Mouse (Mus musculus) right cerebral cortex, adult 18-20 months (tissue): Measurements from ENCODE around the gene Yars2.
A peak's percentile ranks its signal among the peaks of the same experiment; 100 is the strongest.
"Not testable (repeated sequence)": the region's sequence is repeated elsewhere in the genome, so short reads cannot be mapped to it uniquely, and the experiment has no call there.

ENCODE experiments used
- DNase-seq: peaks from one replicate; pipeline ENCODE4 v3.0.0; 2022; ENCODE audit warnings: mixed read lengths

Yars2 gene

DNA sequence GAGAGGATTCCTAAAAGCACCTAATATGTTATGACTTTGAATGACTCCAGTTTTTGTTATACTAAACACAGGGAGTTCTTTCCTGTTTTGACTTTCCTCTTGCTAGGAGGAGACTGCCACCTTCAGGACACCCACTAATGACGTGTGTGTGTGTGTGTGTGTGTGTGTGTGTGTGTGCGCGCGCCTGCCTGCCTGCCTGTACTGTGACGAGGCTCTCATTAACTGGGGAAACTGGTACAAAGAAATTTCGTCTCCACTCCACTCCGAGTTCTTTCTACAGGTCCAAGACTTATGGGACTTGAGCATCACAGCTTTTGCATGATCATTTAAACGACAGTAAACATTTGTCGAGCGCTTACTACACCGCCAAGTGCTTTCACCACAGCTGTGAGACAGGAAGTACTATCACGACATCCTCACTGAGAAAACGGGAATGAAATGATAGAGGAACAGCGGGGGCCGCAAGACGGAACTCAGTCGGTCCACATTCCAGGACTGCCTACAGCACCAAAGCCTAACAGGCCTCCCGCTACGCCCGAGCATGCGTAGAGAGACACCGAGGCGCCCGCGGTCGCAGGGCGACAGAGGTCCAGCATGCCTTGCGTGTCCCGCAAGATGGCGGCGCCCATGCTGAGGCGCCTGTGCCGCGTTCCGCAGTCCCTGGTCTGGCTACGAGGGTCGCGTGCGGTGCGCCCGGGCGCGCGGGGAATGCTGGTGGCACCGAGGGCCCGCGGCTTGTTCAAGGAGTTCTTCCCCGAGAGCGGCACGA lies at the start of gene Yars2:
TSS of gene Yars2 (plus strand) at position 597 of the 769 bp plus-strand sequence.
- peak; percentile 95 for DNase-seq

DNA sequence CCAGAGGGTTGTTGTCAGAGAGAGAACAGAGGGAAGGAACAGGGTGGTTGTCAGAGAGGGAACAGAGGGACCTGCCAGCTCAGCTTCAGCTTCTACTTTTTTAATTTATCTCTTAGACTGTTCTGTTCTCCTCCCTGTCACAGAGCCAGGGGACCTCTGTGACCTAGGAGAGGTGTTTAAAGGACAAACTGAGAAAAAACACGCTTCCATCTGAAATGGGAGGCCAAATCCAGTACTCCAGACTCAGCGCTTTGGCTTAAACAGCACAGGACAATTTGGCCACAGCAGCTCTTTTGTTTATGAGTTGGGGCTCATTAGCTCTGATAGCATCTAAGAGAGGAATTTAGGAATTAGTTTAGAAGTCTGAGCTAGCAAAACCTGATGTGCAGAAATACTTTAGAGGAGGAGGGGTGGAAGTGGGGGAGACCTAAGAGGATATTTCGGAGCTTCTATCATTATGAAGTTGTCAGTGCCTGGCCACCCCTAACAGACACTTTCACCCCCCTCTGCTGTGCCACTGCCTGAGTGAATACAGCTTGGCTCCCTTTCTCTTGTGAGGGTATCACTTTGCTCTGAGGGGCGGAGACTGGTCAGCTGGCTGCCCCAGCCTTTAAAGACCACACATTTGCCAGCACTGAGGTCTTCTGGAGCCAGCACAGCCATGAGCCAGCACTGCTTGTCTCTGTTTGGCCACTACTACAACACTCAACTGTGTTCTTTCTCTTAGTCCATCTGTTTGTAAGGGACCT lies 49.3 kb upstream of the Yars2 start:
- DNase-seq: no peak

DNA sequence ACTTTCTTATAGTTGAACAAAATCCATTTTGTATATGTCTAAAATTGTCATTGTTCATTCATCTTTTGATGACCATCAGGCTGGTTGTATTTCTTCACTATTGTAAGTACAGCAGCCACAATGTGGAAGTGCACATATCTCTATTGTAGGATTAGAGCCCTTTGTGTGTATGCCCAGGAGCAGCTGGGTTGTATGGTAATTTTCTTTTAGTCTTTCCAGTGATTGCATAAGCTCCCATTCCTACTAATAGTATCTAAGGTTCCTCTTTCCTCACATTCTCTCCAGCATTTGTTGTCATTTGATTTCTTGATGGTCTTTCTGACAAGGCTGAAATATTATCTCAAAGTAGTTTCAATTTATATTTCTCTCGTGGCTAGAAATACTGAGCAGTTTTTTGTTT lies 47.5 kb upstream of the Yars2 start:
- DNase-seq: no peak

DNA sequence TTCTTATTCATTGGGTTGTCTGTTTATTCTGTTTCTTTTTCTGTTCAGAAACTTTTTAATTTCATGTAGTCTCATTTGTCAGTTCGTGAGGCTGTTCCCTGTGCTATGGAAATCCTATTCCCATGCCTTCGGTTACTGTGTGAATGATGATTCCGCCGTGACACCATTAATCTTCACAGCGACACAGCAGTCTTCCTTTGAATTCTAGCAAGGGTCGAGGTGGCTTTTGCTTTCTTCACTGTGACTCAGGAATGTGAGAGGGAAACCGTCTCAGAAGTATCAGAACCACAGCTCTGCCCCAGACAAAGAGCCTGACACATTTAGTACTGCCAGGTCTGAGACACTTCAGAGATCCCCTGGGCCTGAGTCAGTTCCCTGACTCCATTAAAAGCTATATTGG lies 46.9 kb upstream of the Yars2 start:
- no peak for DNase-seq

DNA sequence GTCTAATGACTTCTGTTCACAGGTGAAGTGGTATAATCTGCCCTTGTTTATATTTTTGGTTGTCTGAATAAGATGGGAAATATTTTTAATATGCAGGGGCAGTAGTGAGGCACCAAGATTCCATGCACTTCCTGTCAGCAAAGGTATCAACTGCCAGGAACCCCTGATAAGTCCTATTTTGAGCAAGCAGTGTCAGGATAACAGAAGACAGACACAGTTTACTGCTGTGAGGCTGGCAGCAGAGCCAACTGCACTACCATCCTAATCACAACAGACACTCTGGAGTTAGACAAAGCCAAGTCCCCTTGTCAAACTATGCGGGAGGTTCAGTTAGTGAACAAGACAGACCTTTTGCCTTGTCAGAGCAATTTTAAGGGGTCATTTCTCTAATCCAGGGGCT lies 46.1 kb upstream of the Yars2 start:
- DNase-seq: no peak

DNA sequence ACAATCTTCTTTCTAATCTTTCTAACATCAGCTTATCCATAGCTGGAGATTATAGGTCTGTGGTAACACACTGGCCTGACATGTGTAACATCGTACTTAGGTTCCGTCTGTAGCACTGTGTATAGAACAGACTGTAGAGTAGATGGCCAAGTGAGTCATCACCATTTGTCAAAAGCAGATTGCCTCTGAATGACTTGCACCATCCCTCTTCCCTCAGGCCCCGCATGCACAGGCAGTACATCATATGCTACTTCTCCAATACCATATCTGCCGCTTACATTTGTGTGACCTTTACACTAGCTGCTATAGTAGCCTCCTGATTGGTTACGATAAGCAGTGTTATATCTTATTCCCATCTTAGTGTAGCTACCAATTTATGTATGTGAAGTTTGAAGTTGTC lies 41.9 kb upstream of the Yars2 start:
- no peak for DNase-seq

DNA sequence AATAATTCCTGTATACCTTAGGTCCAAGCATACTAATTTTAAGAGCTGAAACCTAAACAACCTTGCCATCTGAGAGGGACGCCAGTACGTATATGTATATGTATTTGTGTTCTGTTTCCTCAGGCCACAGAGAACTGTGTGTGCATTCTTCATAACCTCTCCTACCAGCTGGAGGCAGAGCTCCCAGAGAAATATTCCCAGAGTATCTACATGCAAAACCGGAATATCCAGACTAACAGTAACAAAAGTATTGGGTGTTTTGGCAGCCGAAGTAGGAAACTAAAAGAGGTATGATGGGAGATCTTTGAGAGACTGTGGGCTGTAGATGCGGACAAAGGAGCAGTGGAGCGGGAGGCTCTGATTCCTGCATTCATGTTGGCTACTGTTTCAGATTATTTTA lies 41.3 kb upstream of the Yars2 start:
- DNase-seq: no peak

DNA sequence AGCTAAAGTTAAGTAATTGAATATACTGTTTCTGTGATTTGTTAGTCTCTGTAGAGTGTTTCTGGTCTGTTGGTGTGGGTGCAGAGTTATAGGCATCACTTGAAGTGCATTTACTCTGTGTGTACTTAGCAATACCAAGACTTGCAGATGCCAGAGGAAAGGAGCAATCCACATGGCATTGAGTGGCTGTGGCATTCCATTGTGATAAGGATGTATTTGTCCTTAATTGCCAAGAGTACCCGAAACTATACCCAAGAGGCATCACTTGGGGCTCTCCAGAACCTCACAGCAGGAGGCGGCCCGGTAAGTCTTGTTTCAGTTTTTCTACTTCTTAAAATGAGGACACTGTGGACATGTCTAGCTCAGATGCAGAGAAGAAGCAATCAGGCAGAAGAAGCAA lies 40.3 kb upstream of the Yars2 start:
- DNase-seq: no peak

DNA sequence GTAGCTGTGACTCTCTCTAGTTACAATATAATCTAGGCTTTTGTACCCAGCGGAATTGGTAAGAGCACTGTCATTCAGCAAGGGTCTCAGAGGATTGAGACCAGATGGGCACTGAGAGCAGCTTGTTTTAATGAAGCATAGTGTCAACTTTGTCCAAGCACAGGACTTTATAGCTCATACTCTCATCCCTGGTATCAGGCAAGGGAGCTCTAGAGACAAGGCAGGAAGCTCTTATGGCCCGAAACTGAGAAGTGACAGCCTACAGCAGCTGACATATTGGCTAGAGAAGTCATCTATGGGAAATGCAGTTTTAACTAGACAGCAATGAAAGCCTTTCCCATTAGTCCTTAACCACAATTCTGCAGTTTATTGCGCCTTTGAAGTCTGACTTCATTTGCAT lies 29.8 kb upstream of the Yars2 start:
- DNase-seq: no peak

DNA sequence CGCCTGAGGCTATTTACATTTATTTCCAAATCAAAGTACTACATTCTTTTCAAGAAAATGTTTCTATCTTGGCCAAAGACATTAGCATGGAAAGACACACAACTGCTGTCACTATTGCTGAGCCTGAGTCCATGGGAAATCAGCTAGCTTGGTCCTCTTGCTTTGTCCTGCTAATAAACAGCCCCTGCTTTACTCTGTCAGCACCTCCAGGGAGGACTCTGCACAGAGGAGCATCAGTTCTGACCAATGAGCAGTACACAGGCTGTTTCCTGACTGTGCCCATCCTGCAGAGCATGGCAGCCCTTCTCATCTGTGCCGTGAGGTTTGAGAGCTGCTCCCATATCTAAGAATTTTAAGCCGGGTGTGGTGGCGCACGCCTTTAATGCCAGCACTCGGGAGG lies 29.0 kb upstream of the Yars2 start:
- no peak for DNase-seq

DNA sequence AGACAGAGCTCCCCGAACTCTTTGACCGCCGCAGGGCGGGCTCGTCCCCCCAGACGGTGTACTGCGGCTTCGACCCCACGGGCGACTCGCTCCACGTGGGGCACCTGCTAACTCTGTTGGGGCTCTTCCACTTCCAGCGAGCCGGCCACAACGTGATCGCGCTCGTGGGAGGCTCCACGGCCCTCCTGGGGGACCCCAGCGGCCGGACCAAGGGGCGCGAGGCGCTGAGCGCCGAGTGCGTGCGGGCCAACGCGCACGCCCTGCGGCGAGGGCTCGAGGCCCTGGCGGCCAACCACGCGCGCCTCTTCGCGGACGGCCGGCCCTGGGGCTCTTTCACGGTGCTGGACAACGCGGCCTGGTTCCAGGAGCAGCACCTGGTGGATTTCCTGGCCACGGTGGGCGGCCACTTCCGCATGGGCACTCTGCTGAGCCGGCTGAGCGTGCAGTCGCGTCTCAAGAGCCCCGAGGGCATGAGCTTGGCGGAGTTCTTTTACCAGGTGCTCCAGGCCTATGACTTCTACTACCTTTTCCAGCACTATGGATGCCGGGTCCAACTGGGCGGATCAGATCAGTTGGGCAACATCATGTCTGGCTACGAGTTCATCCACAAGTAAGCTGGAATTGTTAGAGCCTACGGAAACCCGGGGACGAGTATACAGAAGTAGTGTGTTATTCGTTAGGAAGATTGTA lies 518 bp downstream of the Yars2 start:
- DNase-seq: peak; percentile 42

DNA sequence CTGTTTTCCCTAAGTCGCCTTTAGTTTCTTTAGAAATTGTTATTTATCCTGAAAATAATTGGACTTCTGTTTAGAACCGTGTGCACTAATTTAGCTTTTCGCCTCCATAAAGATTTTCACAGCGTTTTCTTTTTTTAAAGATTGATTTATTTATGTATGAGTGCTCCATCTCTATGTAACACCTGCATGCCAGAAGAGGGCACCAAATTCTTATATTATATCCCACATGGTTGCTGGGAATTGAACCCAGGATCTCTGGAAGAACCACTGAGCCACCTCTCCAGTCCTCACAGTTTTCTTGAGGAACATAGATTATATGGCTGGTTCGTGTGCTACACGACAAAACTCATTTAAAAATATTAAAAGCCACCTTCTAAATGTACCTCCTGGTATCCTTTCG lies 1.1 kb downstream of the Yars2 start:
- DNase-seq: no peak

DNA sequence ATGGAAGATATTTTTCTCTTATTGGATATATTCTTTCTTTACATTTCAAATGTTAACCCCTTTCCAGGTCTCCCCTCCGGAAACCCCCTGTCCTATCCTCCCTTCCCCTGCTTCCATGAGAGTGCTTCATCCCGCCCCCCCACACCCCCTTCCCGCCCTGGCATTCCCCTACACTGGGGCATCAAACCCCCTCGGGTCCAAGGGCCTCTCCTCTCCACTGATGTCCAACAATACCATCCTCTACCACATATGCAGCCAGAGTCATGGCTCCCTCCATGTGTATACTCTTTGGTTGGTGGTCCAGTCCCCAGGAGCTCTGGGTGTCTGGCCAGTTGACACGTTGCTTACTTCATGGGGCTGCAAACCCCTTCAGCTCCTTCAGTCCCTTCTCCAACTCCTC lies 8.6 kb downstream of the Yars2 start:
- no peak for DNase-seq

DNA sequence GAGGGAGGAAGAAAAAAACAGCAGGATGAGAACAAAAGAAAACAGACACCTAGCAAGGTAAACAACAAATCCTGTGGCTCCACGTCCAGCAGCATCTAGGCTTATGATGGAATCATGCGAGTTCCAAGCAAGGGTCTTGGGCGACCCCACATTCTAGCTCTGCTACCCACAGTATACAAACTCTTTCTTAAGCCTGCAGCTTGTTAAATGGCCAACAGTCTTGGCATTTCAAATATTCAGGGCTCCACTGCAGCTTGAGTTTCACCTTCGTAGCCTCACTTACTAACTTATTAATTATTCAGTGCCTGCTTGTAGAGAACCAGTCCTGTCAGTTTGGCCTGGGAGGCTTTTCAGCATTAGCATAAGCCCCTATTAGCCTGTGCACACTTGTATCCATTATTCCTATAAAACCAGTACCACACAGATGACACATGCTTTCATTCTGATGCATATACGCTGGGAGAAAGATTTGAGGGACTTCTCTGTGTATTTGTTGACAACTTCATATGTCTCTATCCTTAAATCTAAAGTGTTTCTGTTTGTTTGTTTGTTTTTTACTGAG lies 23.1 kb downstream of the Yars2 start:
- no peak for DNase-seq

DNA sequence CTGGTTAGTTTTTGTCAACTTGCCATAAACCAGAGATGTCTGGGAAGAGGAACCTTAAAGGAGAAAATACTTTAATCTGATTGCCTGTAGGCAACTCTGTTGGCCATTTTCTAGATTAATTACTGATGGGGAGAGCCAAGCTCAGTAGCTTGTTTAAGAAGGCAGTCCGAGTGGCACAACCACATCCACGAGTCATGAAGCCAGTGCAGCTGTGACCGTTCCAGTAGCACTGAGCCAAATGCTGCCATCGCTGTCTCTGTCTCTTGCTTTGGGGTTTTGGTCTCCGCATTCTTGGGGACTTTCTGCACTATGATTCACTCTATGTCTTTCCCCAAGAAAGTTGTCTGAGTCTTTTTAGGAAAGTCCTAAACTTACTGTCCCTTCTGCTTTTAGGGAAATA lies 43.7 kb downstream of the Yars2 start:
- DNase-seq: no peak

DNA sequence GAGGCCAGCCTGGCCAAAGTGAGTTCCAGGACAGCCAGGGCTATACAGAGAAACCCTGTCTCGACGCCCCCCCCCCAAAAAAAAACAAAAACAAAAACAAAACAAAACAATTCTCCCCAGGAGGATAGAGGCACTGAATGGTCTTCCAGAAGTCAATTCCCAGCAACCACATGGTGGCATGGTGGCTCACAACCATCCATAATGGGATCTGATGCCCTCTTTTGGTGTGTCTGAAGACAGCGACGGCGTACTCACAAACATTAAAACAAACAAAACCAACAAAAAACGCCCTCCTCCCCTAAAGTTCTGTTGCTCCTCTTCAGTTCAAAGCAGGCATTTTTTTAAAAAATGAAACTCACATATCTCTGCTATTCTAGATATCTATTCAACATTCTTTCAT lies 55.1 kb downstream of the Yars2 start:
- DNase-seq: no peak

DNA sequence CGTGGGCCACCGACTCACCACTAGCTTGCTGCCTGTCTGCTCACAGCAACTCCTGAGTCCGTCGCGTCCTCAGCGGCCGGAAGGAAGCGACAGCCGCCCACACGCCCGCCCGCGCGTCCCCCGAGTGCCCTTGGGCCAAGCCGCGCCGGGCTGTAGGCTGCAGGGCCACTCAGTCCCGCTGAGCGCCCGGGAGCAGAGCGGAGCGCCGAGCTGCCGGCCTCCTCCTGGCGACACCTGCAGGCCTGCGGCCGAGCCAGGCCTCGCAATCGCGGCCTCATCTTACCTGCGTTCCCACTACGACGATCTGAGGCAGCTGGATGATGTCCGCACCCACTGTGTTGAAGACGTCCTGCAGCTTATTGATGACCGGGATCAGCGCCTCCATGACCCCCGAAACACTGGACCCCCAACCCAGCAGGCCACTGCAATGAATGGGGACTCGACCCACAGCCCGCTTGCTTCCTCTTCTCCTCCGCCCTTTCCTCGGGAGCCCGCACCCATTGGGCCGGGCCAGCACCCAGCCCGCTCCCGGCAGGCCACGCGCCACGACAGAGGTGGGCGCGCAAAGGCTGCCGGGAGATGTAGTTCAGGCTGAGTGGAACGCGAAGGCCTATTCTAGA lies 55.8 kb downstream of the Yars2 start, which contains the start of gene Dnm1l:
TSS of gene Dnm1l (minus strand) at position 479 of the 620 bp plus-strand sequence.
- peak; percentile 96 for DNase-seq

DNA sequence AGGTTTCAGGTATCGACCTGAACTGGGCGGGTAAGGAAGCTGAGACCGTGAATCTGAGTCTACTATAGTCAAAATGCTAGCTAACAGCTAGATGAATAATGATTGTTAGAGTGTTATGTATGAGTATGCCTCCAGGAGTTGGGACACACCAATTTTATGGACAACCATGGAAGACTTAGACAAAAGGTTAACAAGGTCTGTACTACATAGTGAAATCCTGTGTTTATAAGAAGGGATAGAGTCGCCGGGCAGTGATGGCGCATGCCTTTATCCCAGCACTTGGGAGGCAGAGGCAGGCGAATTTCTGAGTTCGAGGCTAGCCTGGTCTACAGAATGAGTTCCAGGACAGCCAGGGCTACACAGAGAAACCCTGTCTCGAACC lies 56.3 kb downstream of the Yars2 start:
- not testable (repeated sequence) for DNase-seq
